In genomic region chr13:9071008-9071407, GRCm38 (mm10) we compare ENCODE assay signal across 20 mouse cellular contexts. TPM values are rescaled to one million over a fixed set of nuclear protein-coding genes. Genes with fewer than 3 reads are reported as not detected.
A peak's percentile ranks its signal among the peaks of the same experiment; 100 is the strongest.
DNase-seq lines count a peak whose midpoint lies in the region; ATAC-seq and TF ChIP-seq lines count a peak whose summit lies in the region.
"Had no signal": no experiment of that assay in that cellular context is flagged by ENCODE, and none has a peak within 500 bp of the region (broad histone marks: within the 10 kb centered on the region; RNA-seq: fewer than 3 reads in every experiment).

No protein-coding gene starts in this region.

- no peak overlapping the region for H3K4me3 ChIP-seq in stomach, postnatal 0 days (ENCODE audit: low read depth, low read length)
- no peak overlapping the region for H3K4me3 ChIP-seq in left cerebral cortex, adult 2 months
- no peak overlapping the region for H3K4me3 ChIP-seq in midbrain, embryonic 10.5 days
- H3K4me3 ChIP-seq: embryonic facial prominence, embryonic 12.5 days; forebrain, embryonic 12.5 days; gastrocnemius, adult 2 months; heart, embryonic 13.5 days; hindbrain, embryonic 12.5 days had no signal

- WGBS in stomach, postnatal 0 days, result 60% methylated on average over 9 of the region's 9 CpGs
- WGBS in midbrain, embryonic 10.5 days, result 82% methylated on average over 9 of the region's 9 CpGs

- intact Hi-C loops in left cerebral cortex, adult 2 months (cut with DNase I), result no loop called here

- H3K4me2 ChIP-seq in stomach, postnatal 0 days (replicated peaks; ENCODE audit: low read depth), result no peak overlapping the region
- H3K4me2 ChIP-seq: embryonic facial prominence, embryonic 12.5 days; forebrain, embryonic 12.5 days; heart, embryonic 13.5 days; hindbrain, embryonic 12.5 days had no signal

- H3K9ac ChIP-seq in stomach, postnatal 0 days (ENCODE audit: low read length), result no peak overlapping the region
- H3K9ac ChIP-seq: embryonic facial prominence, embryonic 12.5 days; forebrain, embryonic 12.5 days; heart, embryonic 13.5 days; hindbrain, embryonic 12.5 days had no signal

- TF ChIP-seq EP300 in stomach, postnatal 0 days (optimal IDR thresholded peaks at IDR 0.05), result no peak

- no peak overlapping the region for H3K27ac ChIP-seq in stomach, postnatal 0 days (replicated peaks)
- no peak overlapping the region for H3K27ac ChIP-seq in left cerebral cortex, adult 2 months
- no peak overlapping the region for H3K27ac ChIP-seq in midbrain, embryonic 10.5 days (replicated peaks)
- H3K27ac ChIP-seq: embryonic facial prominence, embryonic 12.5 days; forebrain, embryonic 12.5 days; gastrocnemius, adult 2 months; heart, embryonic 13.5 days; hindbrain, embryonic 12.5 days had no signal

- no peaks in the 10 kb centered on the region for H3K27me3 ChIP-seq in stomach, postnatal 0 days (ENCODE audit: control insufficient read depth, insufficient read depth, low read length)
- no peaks in the 10 kb centered on the region for H3K27me3 ChIP-seq in midbrain, embryonic 10.5 days (ENCODE audit: low read depth, poor library complexity, severe bottlenecking)
- H3K27me3 ChIP-seq: embryonic facial prominence, embryonic 12.5 days; forebrain, embryonic 12.5 days; heart, embryonic 13.5 days; hindbrain, embryonic 12.5 days had no signal

- H3K36me3 ChIP-seq in stomach, postnatal 0 days (ENCODE audit: control insufficient read depth, insufficient read depth, low read length), result no peaks in the 10 kb centered on the region
- H3K36me3 ChIP-seq in midbrain, embryonic 10.5 days, result no peaks in the 10 kb centered on the region
- H3K36me3 ChIP-seq: embryonic facial prominence, embryonic 12.5 days; forebrain, embryonic 12.5 days; heart, embryonic 13.5 days; hindbrain, embryonic 12.5 days had no signal

- no peak for DNase-seq in frontal cortex, postnatal 14 days (ENCODE audit: low spot score in 2 of 2)
- DNase-seq in testis, postnatal 10 days (ENCODE audit: low spot score), result peak; percentile 10
- no peak for DNase-seq in testis, postnatal 14 days (ENCODE audit: low spot score)
- DNase-seq in stomach, postnatal 0 days (ENCODE audit: low spot score), result peak; percentile 49
- no peak for DNase-seq in left cerebral cortex, adult 2 months (ENCODE audit: extremely low spot score in 1 of 2, low spot score in 2 of 2)
- no peak for DNase-seq in midbrain, embryonic 10.5 days (ENCODE audit: low spot score)
- DNase-seq: adrenal gland, postnatal 10 days; cerebellum, adult 11 months; cerebellum, adult 8-10 months; cerebellum, postnatal 14 days; embryo, embryonic 11 days; gastrocnemius, adult 2 months; gastrocnemius, postnatal 25 days; heart, postnatal 36 days had no signal

- TF ChIP-seq CTCF in stomach, postnatal 0 days (IDR thresholded peaks at IDR 0.05; ENCODE audit: low read depth), result no peak
- no peak for TF ChIP-seq CTCF in left cerebral cortex, adult 2 months (IDR thresholded peaks at IDR 0.05)

- no peaks in the 10 kb centered on the region for H3K9me3 ChIP-seq in stomach, postnatal 0 days (ENCODE audit: control insufficient read depth, low read length)
- H3K9me3 ChIP-seq in midbrain, embryonic 10.5 days (replicated peaks), result no peaks in the 10 kb centered on the region
- H3K9me3 ChIP-seq: embryonic facial prominence, embryonic 12.5 days; forebrain, embryonic 12.5 days; heart, embryonic 13.5 days; hindbrain, embryonic 12.5 days had no signal

- peak; percentile 27; the same call in 1 of the 2 replicates for ATAC-seq in frontal cortex, adult (ENCODE audit: low TSS enrichment)
- no peak for ATAC-seq in stomach, postnatal 0 days (ENCODE audit: low FRiP score, low TSS enrichment)
- ATAC-seq: forebrain, embryonic 16.5 days had no signal

- no peaks in the 10 kb centered on the region for H3K4me1 ChIP-seq in stomach, postnatal 0 days (replicated peaks; ENCODE audit: control insufficient read depth, insufficient read depth)
- H3K4me1 ChIP-seq in midbrain, embryonic 10.5 days, result peaks cover 3% of the 10 kb centered on the region
- H3K4me1 ChIP-seq: forebrain, embryonic 12.5 days; hindbrain, embryonic 12.5 days had no signal

RNA-seq across cellular contexts. Expression of gene Larp4b, which starts 22.7 kb away (rescaled TPM):
- polyA plus RNA-seq in stomach, postnatal 0 days (2015; fragmentation: Nextera tagmentation; extraction: Ambion mirVana), result 28.4 and 29.0 TPM in 2 replicates
- total RNA-seq in left cerebral cortex, adult 2 months (2021), result 10 to 100 TPM; 70.5 to 76.6 TPM
- 31.4 and 32.0 TPM in 2 replicates for polyA plus RNA-seq in midbrain, embryonic 10.5 days (2016; fragmentation: Nextera tagmentation; extraction: Ambion mirVana)

Comparison
In these comparisons a context has a peak if more than half of its experiments do, and no peak if none do; other contexts are left out.
1. DNase-seq: peak in testis, postnatal 10 days (single experiment) and stomach, postnatal 0 days (single experiment); none in frontal cortex, postnatal 14 days (0 of 2), testis, postnatal 14 days (single experiment), left cerebral cortex, adult 2 months (0 of 2) and midbrain, embryonic 10.5 days (single experiment).